Mouse (Mus musculus): Measurements from ENCODE around the gene Abcg4. TPM values are rescaled to one million over a fixed set of nuclear protein-coding genes. Genes with fewer than 3 reads are reported as not detected.
"Not testable (repeated sequence)": the region's sequence is repeated elsewhere in the genome, so short reads cannot be mapped to it uniquely, and the experiment has no call there.

The Abcg4 gene
- polyA plus RNA-seq, 2 experiments = 10.6 to 35.6 TPM

GRCm38 (mm10) chr9:44324147-44324546 lies 35.7 kb upstream of the Abcg4 start:
- H3K36me3 ChIP-seq (replicated peaks; ENCODE audit: control insufficient read depth, insufficient read depth, low read depth) = peaks cover 4% of the 10 kb centered on the region; the same call in 1 of the 2 replicates
- H3K9ac ChIP-seq (replicated peaks) = no peak overlapping the region
- no peak overlapping the region for H3K27ac ChIP-seq

GRCm38 (mm10) chr9:44323656-44324055 lies 35.2 kb upstream of the Abcg4 start:
- H3K27ac ChIP-seq; H3K27me3 ChIP-seq (ENCODE audit: control insufficient read depth, insufficient read depth, low read length); H3K4me2 ChIP-seq (ENCODE audit: low read depth); H3K36me3 ChIP-seq (replicated peaks; ENCODE audit: control insufficient read depth, insufficient read depth, low read depth); ATAC-seq (ENCODE audit: insufficient read depth); H3K9me3 ChIP-seq (ENCODE audit: control insufficient read depth, low read length); H3K4me3 ChIP-seq (ENCODE audit: insufficient read depth in 1 of 2, low read depth in 2 of 2, low read length in 2 of 2); H3K9ac ChIP-seq (replicated peaks); DNase-seq (ENCODE audit: low read depth in 3 of 3, low spot score in 3 of 3): not testable (repeated sequence)
- 49% methylated on average over 4 of the region's 4 CpGs for WGBS (ENCODE audit: insufficient replicate concordance)
- peaks cover 21 to 27% of the 10 kb centered on the region in 2 experiments for H3K4me1 ChIP-seq (replicated peaks; ENCODE audit: control insufficient read depth in 2 of 2, insufficient read depth in 2 of 2, low read length in 1 of 2)
- 0 out of 2 replicates have a peak, but pooled peaks have one; percentile 26 for TF ChIP-seq CTCF (IDR thresholded peaks at IDR 0.05; ENCODE audit: low read depth)

More at GRCm38 (mm10) chr9:44324147-44324546, 35.7 kb upstream of the Abcg4 start:
- H3K4me1 ChIP-seq (replicated peaks; ENCODE audit: control insufficient read depth in 2 of 2, insufficient read depth in 2 of 2, low read length in 1 of 2) = peaks cover 17 to 22% of the 10 kb centered on the region in 2 experiments
- ATAC-seq (ENCODE audit: insufficient read depth) = no peak
- no peaks in the 10 kb centered on the region for H3K27me3 ChIP-seq (ENCODE audit: control insufficient read depth, insufficient read depth, low read length)
- no peak overlapping the region for H3K4me2 ChIP-seq (ENCODE audit: low read depth)
- no peaks in the 10 kb centered on the region for H3K9me3 ChIP-seq (ENCODE audit: control insufficient read depth, low read length)
- no peak for DNase-seq (ENCODE audit: low read depth in 3 of 3, low spot score in 3 of 3)
- H3K4me3 ChIP-seq (ENCODE audit: insufficient read depth in 1 of 2, low read depth in 2 of 2, low read length in 2 of 2) = no peak overlapping the region
- 75% methylated on average over 6 of the region's 6 CpGs for WGBS (ENCODE audit: insufficient replicate concordance)
- TF ChIP-seq CTCF (IDR thresholded peaks at IDR 0.05; ENCODE audit: low read depth) (no peak), EP300 (IDR thresholded peaks at IDR 0.05; ENCODE audit: low read depth) (no peak)

DNA sequence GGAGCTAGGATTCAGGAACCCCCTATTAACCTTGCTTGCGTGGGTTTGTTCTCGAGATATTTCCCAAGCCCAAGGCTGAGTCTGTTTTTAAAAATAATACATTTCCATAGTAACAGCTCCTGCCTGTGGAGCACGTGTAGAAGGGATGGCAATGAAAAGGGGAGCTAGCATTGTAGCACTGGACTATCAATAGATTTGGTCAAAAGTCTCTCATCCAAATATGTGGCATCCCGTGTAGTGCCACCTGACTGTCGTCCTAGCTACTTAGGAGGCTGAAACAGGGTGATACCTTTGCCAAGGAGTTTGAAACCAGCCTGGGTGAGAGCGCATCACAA lies 32.4 kb upstream of the Abcg4 start:
- DNase-seq (ENCODE audit: low read depth in 3 of 3, low spot score in 3 of 3) = no peak
- peak overlapping the region; percentile 49; the same call in 1 of the 2 replicates for H3K9ac ChIP-seq (replicated peaks)

DNA sequence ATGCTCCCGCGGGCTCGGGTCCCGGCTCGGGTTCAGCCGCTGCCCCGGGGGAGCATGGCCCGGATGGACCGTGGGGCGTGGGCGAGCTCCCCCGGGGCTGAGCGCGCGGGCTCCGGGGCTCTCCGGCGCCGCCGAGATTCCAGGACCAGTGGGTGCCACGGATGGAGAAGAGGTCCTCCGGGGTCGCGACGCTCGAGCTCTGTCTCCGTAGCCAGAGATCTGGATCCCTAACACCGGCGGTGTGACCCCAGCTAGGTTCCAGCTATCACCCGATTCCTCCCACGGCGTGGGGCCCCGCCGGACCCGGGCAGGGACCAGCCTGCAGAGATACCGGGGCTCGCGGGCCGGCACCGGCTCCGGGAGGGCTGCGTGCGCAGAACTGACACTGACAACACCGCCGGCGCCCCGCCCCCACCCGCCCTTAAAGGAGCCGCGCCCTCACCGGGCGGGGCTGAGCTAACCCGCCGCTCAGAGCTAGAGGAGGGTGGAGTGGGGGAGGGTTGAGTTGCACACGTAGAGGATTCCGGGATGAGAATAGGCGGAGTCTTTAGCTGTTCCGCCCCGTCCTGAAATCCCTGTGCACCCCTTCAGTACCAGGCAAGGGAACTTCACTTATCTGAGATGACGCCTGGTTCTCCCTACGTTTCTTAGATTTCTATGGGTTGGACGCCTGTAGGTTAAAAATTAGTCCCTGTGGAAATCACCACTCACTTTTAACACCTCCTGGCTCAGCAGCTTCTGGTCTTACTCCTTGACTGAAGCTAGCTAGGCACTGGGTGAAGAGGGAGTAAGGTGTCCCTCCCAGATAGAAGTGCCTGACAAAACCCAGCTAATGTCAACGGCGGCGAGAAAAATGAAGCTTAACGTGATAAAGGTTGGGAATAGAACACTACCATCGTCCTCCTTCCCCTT lies 31.7 kb upstream of the Abcg4 start, which contains the start of gene C2cd2l:
Gene C2cd2l (minus strand): TSS at position 399 of the 912 bp plus-strand sequence.
- under 1% methylated on average over 67 of the region's 67 CpGs for WGBS (ENCODE audit: insufficient replicate concordance)
- Histone ChIP-seq H3K27ac (peak within 1 kb of the TSS; percentile 77), H3K4me1 (replicated peaks; ENCODE audit: control insufficient read depth in 2 of 2, insufficient read depth in 2 of 2, low read length in 1 of 2) (peaks cover 19 to 20% of the 10 kb centered on the region in 2 experiments), H3K9ac (replicated peaks) (peak within 1 kb of the TSS; percentile 93), H3K4me3 (ENCODE audit: insufficient read depth in 1 of 2, low read depth in 2 of 2, low read length in 2 of 2) (peak within 1 kb of the TSS; percentile 88 to 90), H3K36me3 (replicated peaks; ENCODE audit: control insufficient read depth, insufficient read depth, low read depth) (peaks cover 17% of the 10 kb centered on the region), H3K4me2 (ENCODE audit: low read depth) (peak within 1 kb of the TSS; percentile 88), H3K9me3 (ENCODE audit: control insufficient read depth, low read length) (no peaks in the 10 kb centered on the region), H3K27me3 (ENCODE audit: control insufficient read depth, insufficient read depth, low read length) (no peaks in the 10 kb centered on the region)
- DNase-seq (ENCODE audit: low read depth in 3 of 3, low spot score in 3 of 3) (peak; percentile 94 to 96 (median 95)), ATAC-seq (ENCODE audit: insufficient read depth) (peak; percentile 97)
- TF ChIP-seq EP300 (IDR thresholded peaks at IDR 0.05; ENCODE audit: low read depth) = peak; percentile 17; the same call in 1 of the 2 replicates
- no peak for TF ChIP-seq CTCF (IDR thresholded peaks at IDR 0.05; ENCODE audit: low read depth)

More for the DNA sequence above, 32.4 kb upstream of the Abcg4 start:
- Histone ChIP-seq H3K27ac (peak overlapping the region; percentile 77), H3K4me3 (ENCODE audit: insufficient read depth in 1 of 2, low read depth in 2 of 2, low read length in 2 of 2) (peak overlapping the region; percentile 50 to 88), H3K4me2 (ENCODE audit: low read depth) (peak overlapping the region; percentile 88), H3K9me3 (ENCODE audit: control insufficient read depth, low read length) (no peaks in the 10 kb centered on the region), H3K4me1 (replicated peaks; ENCODE audit: control insufficient read depth in 2 of 2, insufficient read depth in 2 of 2, low read length in 1 of 2) (peaks cover 21 to 23% of the 10 kb centered on the region in 2 experiments), H3K36me3 (replicated peaks; ENCODE audit: control insufficient read depth, insufficient read depth, low read depth) (peaks cover 11% of the 10 kb centered on the region), H3K27me3 (ENCODE audit: control insufficient read depth, insufficient read depth, low read length) (no peaks in the 10 kb centered on the region)
- TF ChIP-seq EP300 (IDR thresholded peaks at IDR 0.05; ENCODE audit: low read depth) (no peak), CTCF (IDR thresholded peaks at IDR 0.05; ENCODE audit: low read depth) (no peak)
- WGBS (ENCODE audit: insufficient replicate concordance) = 23% methylated on average over 6 of the region's 6 CpGs
- ATAC-seq (ENCODE audit: insufficient read depth) = no peak
